In genomic region chr11:81769691-81770260, GRCm38 (mm10) we compare ENCODE assay signal across 17 mouse cellular contexts.
DNase-seq lines count a peak whose midpoint lies in the region; ATAC-seq and TF ChIP-seq lines count a peak whose summit lies in the region.
"Had no signal": no experiment of that assay in that cellular context is flagged by ENCODE, and none has a peak within 500 bp of the region (broad histone marks: within the 10 kb centered on the region; RNA-seq: fewer than 3 reads in every experiment).

No protein-coding gene starts in this region.

- H3K9me3 ChIP-seq in liver, embryonic 14.5 days (ENCODE audit: control insufficient read depth, low read length) = no peaks in the 10 kb centered on the region
- no peaks in the 10 kb centered on the region for H3K9me3 ChIP-seq in liver, embryonic 12.5 days (replicated peaks)
- no peaks in the 10 kb centered on the region for H3K9me3 ChIP-seq in hindbrain, embryonic 14.5 days (ENCODE audit: control insufficient read depth, low read length)
- H3K9me3 ChIP-seq: forebrain, embryonic 10.5 days; hindbrain, embryonic 15.5 days; liver, embryonic 13.5 days; midbrain, embryonic 13.5 days had no signal

- H3K36me3 ChIP-seq in liver, embryonic 14.5 days (replicated peaks; ENCODE audit: control insufficient read depth, insufficient read depth, low read depth) = no peaks in the 10 kb centered on the region
- H3K36me3 ChIP-seq in liver, embryonic 12.5 days = no peaks in the 10 kb centered on the region
- H3K36me3 ChIP-seq in hindbrain, embryonic 14.5 days (replicated peaks; ENCODE audit: control insufficient read depth, insufficient read depth) = no peaks in the 10 kb centered on the region
- H3K36me3 ChIP-seq: forebrain, embryonic 10.5 days; hindbrain, embryonic 15.5 days; liver, embryonic 13.5 days; midbrain, embryonic 13.5 days had no signal

- no peak overlapping the region for H3K4me2 ChIP-seq in liver, embryonic 14.5 days (ENCODE audit: low read depth)
- no peak overlapping the region for H3K4me2 ChIP-seq in liver, embryonic 12.5 days
- no peak overlapping the region for H3K4me2 ChIP-seq in hindbrain, embryonic 14.5 days (replicated peaks)
- H3K4me2 ChIP-seq: hindbrain, embryonic 15.5 days; liver, embryonic 13.5 days; midbrain, embryonic 13.5 days had no signal

- no peaks in the 10 kb centered on the region for H3K4me1 ChIP-seq in liver, embryonic 14.5 days (replicated peaks; ENCODE audit: control insufficient read depth in 2 of 2, insufficient read depth in 2 of 2, low read length in 1 of 2)
- H3K4me1 ChIP-seq in liver, embryonic 12.5 days = no peaks in the 10 kb centered on the region
- peaks cover 8% of the 10 kb centered on the region for H3K4me1 ChIP-seq in hindbrain, embryonic 14.5 days (replicated peaks; ENCODE audit: control insufficient read depth, insufficient read depth, low read length)
- H3K4me1 ChIP-seq: liver, embryonic 13.5 days had no signal

- TF ChIP-seq CTCF in liver, embryonic 14.5 days (IDR thresholded peaks at IDR 0.05; ENCODE audit: low read depth) = 0 out of 2 replicates have a peak, but pooled peaks have one; percentile 5

- H3K9ac ChIP-seq in liver, embryonic 14.5 days (replicated peaks) = no peak overlapping the region
- no peak overlapping the region for H3K9ac ChIP-seq in liver, embryonic 12.5 days
- H3K9ac ChIP-seq in hindbrain, embryonic 14.5 days = no peak overlapping the region
- H3K9ac ChIP-seq: hindbrain, embryonic 15.5 days; liver, embryonic 13.5 days; midbrain, embryonic 13.5 days had no signal

- TF ChIP-seq EP300 in liver, embryonic 14.5 days (IDR thresholded peaks at IDR 0.05; ENCODE audit: low read depth) = no peak

- no peaks in the 10 kb centered on the region for H3K27me3 ChIP-seq in liver, embryonic 14.5 days (ENCODE audit: control insufficient read depth, insufficient read depth, low read length)
- H3K27me3 ChIP-seq in liver, embryonic 12.5 days (replicated peaks) = no peaks in the 10 kb centered on the region
- H3K27me3 ChIP-seq in hindbrain, embryonic 14.5 days (ENCODE audit: control insufficient read depth, insufficient read depth, low read length) = peaks cover 8% of the 10 kb centered on the region
- H3K27me3 ChIP-seq: liver, embryonic 13.5 days; midbrain, embryonic 13.5 days had no signal

- peak; percentile 47 to 61 for DNase-seq in cerebellum, postnatal 10 days
- no peak for DNase-seq in cerebellum, postnatal 25 days
- no peak for DNase-seq in liver, embryonic 14.5 days (ENCODE audit: low read depth in 3 of 3, low spot score in 3 of 3)
- DNase-seq in brain, embryonic 18.5 days (ENCODE audit: low read depth, low spot score) = peak; percentile 16
- peak; percentile 55 for DNase-seq in retina, postnatal 1 day
- DNase-seq in hindbrain, embryonic 14.5 days (ENCODE audit: low spot score) = no peak
- DNase-seq in cerebellum, adult 11-12 months = no peak
- DNase-seq: cerebellum, adult 11 months; kidney, adult 2 months; liver, embryonic 13.5 days; right cerebral cortex, postnatal 25 days; thymus, adult 2 months had no signal

- 38% methylated on average over 5 of the region's 5 CpGs for WGBS in liver, embryonic 14.5 days (ENCODE audit: insufficient replicate concordance)
- WGBS in liver, embryonic 12.5 days (ENCODE audit: insufficient replicate concordance) = 49% methylated on average over 5 of the region's 5 CpGs
- WGBS in hindbrain, embryonic 14.5 days = 76% methylated on average over 5 of the region's 5 CpGs

- no peak for ATAC-seq in liver, embryonic 14.5 days (ENCODE audit: insufficient read depth)
- no peak for ATAC-seq in liver, embryonic 12.5 days
- ATAC-seq in hindbrain, embryonic 14.5 days (ENCODE audit: low FRiP score) = no peak
- ATAC-seq: midbrain, embryonic 13.5 days had no signal

- no peak overlapping the region for H3K27ac ChIP-seq in liver, embryonic 14.5 days
- no peak overlapping the region for H3K27ac ChIP-seq in liver, embryonic 12.5 days
- no peak overlapping the region for H3K27ac ChIP-seq in hindbrain, embryonic 14.5 days
- H3K27ac ChIP-seq: forebrain, embryonic 10.5 days; hindbrain, embryonic 15.5 days; liver, embryonic 13.5 days; macrophage; midbrain, embryonic 13.5 days had no signal

- H3K4me3 ChIP-seq in liver, embryonic 14.5 days (ENCODE audit: insufficient read depth in 1 of 2, low read depth in 2 of 2, low read length in 2 of 2) = no peak overlapping the region
- no peak overlapping the region for H3K4me3 ChIP-seq in liver, embryonic 12.5 days
- H3K4me3 ChIP-seq in hindbrain, embryonic 14.5 days (replicated peaks; ENCODE audit: low read length) = no peak overlapping the region
- H3K4me3 ChIP-seq: forebrain, embryonic 10.5 days; hindbrain, embryonic 15.5 days; liver, embryonic 13.5 days; midbrain, embryonic 13.5 days had no signal

Comparison
In these comparisons a context has a peak if more than half of its experiments do, and no peak if none do; other contexts are left out.
1. DNase-seq: peak in cerebellum, postnatal 10 days (2 of 2), brain, embryonic 18.5 days (single experiment) and retina, postnatal 1 day (single experiment); none in cerebellum, postnatal 25 days (0 of 2), liver, embryonic 14.5 days (0 of 3), hindbrain, embryonic 14.5 days (single experiment) and cerebellum, adult 11-12 months (single experiment).